Mouse (Mus musculus) stomach, embryonic 16.5 days (tissue): ENCODE results near the gene Pex16. TPM values are rescaled to one million over a fixed set of nuclear protein-coding genes. Genes with fewer than 3 reads are reported as not detected.
"Not testable (repeated sequence)": the region's sequence is repeated elsewhere in the genome, so short reads cannot be mapped to it uniquely, and the experiment has no call there.

Source experiments
- ATAC-seq: fragments of 200-750 bp; cut with Nextera tagmentation; 2 replicates; pipeline ENCODE4 v1.8.0; 2017; ENCODE audit warnings: moderate number of reproducible peaks, moderate TSS enrichment; ENCODE audit not compliant: insufficient read depth, low FRiP score
- H3K27ac ChIP-seq: fragments of 300-500 bp; sonication (generic); 2 replicates; pipeline ENCODE4 v1.5.1; 2014; ENCODE audit warnings: low read length
- H3K27me3 ChIP-seq: fragments of 300-500 bp; sonication (generic); 2 replicates; pipeline ENCODE4 v1.6.1; 2014; ENCODE audit warnings: low read length, control low read depth, mixed read lengths; ENCODE audit not compliant: control insufficient read depth, insufficient read depth
- H3K36me3 ChIP-seq: fragments of 300-500 bp; sonication (generic); 2 replicates; pipeline ENCODE4 v1.6.1; 2014; ENCODE audit warnings: low read length; ENCODE audit not compliant: control insufficient read depth, insufficient read depth
- H3K4me1 ChIP-seq: fragments of 300-500 bp; sonication (generic); 2 replicates; pipeline ENCODE4 v1.6.1; 2014; ENCODE audit warnings: low read length, control low read depth, mixed read lengths; ENCODE audit not compliant: control insufficient read depth, insufficient read depth
- H3K4me2 ChIP-seq: fragments of 300-500 bp; sonication (generic); 2 replicates; pipeline ENCODE4 v1.6.1; 2014; ENCODE audit warnings: low read depth, low read length, mixed read lengths
- H3K4me3 ChIP-seq: fragments of 300-500 bp; sonication (generic); replicated peaks from 2 replicates; pipeline ENCODE4 v1.5.1; 2014; ENCODE audit warnings: mild to moderate bottlenecking, low read length
- H3K9ac ChIP-seq: fragments of 300-500 bp; sonication (generic); 2 replicates; pipeline ENCODE4 v1.6.1; 2014; ENCODE audit warnings: low read length
- H3K9me3 ChIP-seq: fragments of 300-500 bp; sonication (generic); replicated peaks from 2 replicates; pipeline ENCODE4 v1.6.1; 2016; ENCODE audit warnings: low read length, control low read depth; ENCODE audit not compliant: control insufficient read depth
- WGBS: fragments of 180-500 bp; shearing (Covaris S2); extraction: QIAGEN DNeasy Blood & Tissue Kit; methylation state at CpG from one replicate; pipeline ENCODE4 v1.1.7; 2014; 5-methylcytosine and 5-hydroxymethylcytosine counted together
- polyA plus RNA-seq: library from polyadenylated mRNA; unstranded; fragments of >200 nt; fragmentation: Nextera tagmentation; extraction: Ambion mirVana; gene quantifications from 2 replicates; pipeline ENCODE4 v1.2.1, GENCODE M21; 2015

The Pex16 gene
- polyA plus RNA-seq, 1 experiment from 2014 or later = 27.8 TPM

DNA sequence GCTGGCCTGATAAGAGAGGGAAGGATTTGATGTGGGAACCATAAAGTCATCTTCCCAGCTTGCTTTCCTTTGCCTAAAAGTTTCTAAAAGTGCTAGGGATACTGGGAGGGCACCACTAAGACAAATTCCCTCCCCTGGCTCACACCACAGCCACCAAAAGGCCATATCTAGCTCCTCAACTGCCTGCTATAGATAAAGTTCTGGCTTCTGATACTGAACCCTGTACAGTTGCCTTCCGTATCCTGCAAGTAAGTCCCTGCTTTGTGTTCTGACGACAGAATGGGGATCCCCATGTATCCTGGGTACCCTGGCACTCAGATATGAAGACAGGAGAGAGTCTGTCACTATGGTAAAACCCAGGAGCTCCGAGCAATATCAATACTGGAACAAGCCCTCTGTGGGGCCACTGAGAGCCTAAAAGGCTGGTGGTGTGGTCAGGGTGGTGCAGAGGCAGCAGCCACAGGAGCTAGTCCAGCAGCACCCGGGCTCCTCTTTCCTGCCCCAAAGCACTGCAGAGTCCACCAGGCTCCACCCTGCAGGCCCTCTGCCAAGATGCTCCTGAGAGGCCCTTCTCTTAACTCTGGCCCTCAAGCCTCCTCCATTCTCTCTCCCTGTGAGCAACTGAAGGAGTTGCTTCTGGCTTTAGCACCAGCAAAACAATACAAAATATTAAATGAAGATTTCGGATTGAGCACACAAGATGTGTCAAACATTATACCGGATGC is 15.9 kb downstream of the Pex16 start:
- H3K27ac ChIP-seq = 0 out of 2 replicates have a peak overlapping the region, but pooled peaks have one; percentile 55

DNA sequence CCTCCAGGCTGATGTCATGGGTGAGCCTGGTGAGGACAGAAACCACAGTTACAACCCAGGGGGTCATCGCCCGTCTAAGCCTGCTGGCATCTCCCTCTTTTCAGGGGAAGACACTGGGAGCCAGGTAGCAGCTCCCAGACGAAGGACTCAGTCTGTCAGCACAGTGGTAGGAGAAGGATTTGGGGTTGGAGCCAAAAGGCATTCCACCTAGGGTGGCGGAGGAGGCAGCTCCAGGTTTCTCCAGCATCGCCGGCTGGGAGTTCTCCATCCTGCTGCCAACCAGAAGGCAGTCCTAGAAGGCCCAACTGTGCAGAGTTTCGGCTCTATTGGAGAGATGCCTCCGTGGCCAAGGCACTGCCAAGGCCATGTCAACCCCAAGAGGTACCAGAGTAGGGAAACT is 16.6 kb downstream of the Pex16 start:
- no peak for ATAC-seq
- Histone ChIP-seq H3K9me3 (no peaks in the 10 kb centered on the region), H3K4me1 (peaks cover 37% of the 10 kb centered on the region), H3K27me3 (no peaks in the 10 kb centered on the region), H3K4me2 (peak overlapping the region; percentile 53; the same call in 1 of the 2 replicates), H3K9ac (no peak overlapping the region), H3K27ac (no peak overlapping the region), H3K36me3 (no peaks in the 10 kb centered on the region), H3K4me3 (no peak overlapping the region)
- WGBS = 87% methylated on average over 8 of the region's 8 CpGs

More for the DNA sequence above, 15.9 kb downstream of the Pex16 start:
- 72% methylated on average over 6 of the region's 6 CpGs for WGBS
- Histone ChIP-seq H3K36me3 (no peaks in the 10 kb centered on the region), H3K9ac (no peak overlapping the region), H3K9me3 (no peaks in the 10 kb centered on the region), H3K4me1 (peaks cover 37% of the 10 kb centered on the region), H3K4me2 (0 out of 2 replicates have a peak overlapping the region, but pooled peaks have one; percentile 73), H3K4me3 (no peak overlapping the region), H3K27me3 (no peaks in the 10 kb centered on the region)
- no peak for ATAC-seq

DNA sequence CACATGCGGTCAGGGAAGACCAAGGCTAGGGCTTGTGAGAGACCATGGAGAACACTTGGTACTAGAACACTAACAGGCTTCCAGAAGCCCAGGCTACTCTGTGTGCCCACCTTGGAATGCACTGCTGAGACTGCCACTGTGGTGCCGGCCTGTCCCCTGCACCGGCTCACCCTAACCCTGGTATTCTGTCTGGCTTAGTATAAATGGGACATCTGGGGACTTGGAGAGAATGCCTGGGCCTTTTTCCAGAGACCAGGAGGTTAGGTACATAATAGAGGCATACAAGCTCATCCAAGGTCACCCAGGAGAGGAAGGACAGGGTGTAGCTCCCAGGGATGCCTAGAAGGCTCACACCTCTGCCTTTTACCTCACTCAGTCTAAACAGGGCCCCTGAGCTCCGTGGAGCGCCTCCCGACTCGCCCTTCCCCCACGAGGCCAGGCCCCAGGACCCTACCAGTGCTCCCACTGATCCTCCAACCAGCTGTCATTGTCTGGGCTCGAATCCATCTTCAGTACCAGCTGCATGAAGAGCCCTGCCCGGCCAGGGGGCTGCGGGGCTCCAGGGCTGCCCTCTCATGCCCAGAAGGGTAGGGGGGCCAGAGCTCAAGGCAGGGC is 17.3 kb downstream of the Pex16 start:
- peak overlapping the region; percentile 57 for H3K27ac ChIP-seq
- ATAC-seq = no peak
- H3K9ac ChIP-seq = peak overlapping the region; percentile 63
- H3K4me3 ChIP-seq = peak overlapping the region; percentile 39
- no peaks in the 10 kb centered on the region for H3K27me3 ChIP-seq
- H3K4me2 ChIP-seq = peak overlapping the region; percentile 53
- no peaks in the 10 kb centered on the region for H3K36me3 ChIP-seq
- peaks cover 37% of the 10 kb centered on the region for H3K4me1 ChIP-seq
- H3K9me3 ChIP-seq = no peaks in the 10 kb centered on the region
- 22% methylated on average over 11 of the region's 11 CpGs for WGBS

DNA sequence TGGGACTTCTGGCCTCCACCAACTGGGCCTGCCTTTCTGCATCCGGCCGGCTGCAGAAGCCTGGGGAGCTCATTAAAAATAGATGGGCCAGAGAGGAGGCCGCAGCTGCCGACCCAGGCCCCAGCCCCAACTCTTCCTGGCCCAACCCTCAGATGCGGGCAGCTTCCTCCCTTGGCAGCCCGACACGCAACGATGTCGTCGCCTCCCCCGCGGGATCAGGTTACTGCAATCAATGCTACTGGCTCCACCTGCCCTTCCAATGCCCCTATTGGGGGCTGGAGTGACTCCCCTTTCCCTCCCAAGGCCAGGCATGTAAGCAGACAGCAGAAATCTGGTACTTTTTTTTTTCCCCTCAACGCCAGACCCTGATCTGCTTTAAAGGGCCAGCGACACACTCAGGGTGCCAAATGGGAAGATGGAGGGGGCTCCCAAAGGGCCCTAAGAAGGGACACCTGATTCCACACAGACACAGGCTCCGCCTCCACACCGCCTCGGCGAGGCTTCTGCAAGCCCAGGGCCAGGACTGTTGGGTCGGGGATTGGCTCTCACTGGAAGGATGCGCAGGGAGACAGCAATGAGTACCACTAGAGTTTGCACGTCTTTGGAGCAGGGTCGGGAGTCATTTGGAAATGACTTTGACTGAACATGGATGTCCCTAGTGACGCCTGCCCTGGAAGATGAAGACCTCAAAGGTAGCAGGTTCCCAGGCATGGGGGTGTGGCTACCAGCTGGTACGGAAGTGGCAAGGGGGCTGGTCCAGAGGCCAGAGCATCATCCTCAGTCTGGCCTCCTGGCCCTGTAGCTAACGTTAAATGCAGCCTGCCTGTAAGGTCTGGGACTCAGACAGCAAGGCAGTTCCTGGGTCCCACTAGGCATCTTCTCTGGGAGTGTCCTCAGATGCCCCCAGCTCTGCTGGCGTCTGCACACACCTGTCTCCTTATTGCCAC is 18.1 kb downstream of the Pex16 start:
- ATAC-seq = no peak
- Histone ChIP-seq H3K27ac (peak overlapping the region; percentile 57), H3K27me3 (no peaks in the 10 kb centered on the region), H3K9me3 (no peaks in the 10 kb centered on the region), H3K36me3 (no peaks in the 10 kb centered on the region), H3K4me1 (peaks cover 37% of the 10 kb centered on the region), H3K4me3 (peak overlapping the region; percentile 39), H3K4me2 (peak overlapping the region; percentile 53), H3K9ac (peak overlapping the region; percentile 63)
- WGBS = 6% methylated on average over 26 of the region's 26 CpGs

DNA sequence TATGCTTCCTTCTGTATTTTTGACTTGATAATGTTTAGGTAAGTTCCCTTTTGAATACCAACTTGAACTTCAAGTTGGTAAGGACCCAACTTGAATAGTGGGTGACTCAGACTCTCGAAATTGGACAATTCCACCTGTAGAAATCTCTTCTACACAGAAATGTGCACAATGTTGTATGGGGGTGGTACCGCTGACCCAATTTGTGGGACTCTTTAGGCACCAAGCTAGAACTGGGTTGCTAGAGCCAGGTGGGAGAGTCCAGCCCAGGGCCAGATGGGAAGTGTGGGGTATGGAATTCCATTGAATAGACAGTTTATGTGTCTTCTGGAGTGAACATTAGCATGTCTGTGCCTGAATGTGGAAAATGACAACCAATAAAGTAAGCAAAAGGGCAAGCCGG is 21.1 kb downstream of the Pex16 start:
- Histone ChIP-seq H3K9ac (no peak overlapping the region), H3K27ac (no peak overlapping the region), H3K4me2 (no peak overlapping the region), H3K36me3 (no peaks in the 10 kb centered on the region), H3K9me3 (no peaks in the 10 kb centered on the region), H3K4me3 (no peak overlapping the region), H3K27me3 (no peaks in the 10 kb centered on the region), H3K4me1 (peaks cover 17% of the 10 kb centered on the region; the same call in 1 of the 2 replicates)
- no peak for ATAC-seq
- WGBS = 77% methylated on average over 3 of the region's 3 CpGs

DNA sequence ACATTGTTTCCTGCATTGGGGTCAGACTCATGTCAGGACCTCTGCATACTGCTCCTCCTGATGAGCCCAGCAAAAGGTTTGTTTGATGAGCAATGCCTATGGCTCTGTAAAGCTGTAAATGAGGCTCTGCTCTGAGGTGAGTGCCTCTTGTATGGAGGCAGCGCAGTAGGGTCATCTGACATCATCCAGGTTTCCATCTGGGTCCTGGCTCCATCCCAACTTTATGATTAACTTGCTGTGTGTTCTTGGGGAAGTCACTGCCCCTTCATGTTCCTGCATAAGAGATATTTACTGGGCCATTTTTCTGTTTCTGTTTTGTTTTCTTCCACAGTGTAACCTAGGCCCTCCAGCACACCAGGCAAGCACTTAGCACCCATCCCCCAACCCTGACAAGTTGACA is 23.0 kb downstream of the Pex16 start:
- no peaks in the 10 kb centered on the region for H3K9me3 ChIP-seq
- no peak overlapping the region for H3K4me2 ChIP-seq
- no peak overlapping the region for H3K27ac ChIP-seq
- 0 out of 2 replicates have a peak, but pooled peaks cover 6% of the 10 kb centered on the region for H3K4me1 ChIP-seq
- ATAC-seq = no peak
- no peak overlapping the region for H3K4me3 ChIP-seq
- no peaks in the 10 kb centered on the region for H3K36me3 ChIP-seq
- WGBS = 65% methylated on average over 1 of the region's 1 CpGs
- no peak overlapping the region for H3K9ac ChIP-seq
- no peaks in the 10 kb centered on the region for H3K27me3 ChIP-seq

DNA sequence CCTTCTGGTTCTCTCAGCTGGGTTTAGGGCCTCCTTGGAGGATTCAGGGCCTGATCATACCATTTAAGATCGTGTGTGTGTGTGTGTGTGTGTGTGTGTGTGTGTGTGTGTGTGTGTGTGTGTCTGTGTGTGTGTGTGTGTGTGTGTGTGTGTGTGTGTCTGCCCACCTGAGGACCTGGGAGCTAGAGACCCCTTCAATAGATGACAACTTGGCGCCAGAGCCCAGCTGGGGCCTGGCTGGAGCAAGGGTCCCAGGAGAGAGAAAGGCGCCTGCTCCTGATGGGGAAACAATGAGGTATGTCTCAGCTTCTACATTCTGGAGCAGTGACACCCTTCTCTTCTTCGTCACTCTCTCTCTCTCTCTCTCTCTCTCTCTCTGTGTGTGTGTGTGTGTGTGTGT is 25.4 kb downstream of the Pex16 start:
- not testable (repeated sequence) for ATAC-seq, H3K4me3 ChIP-seq, H3K9ac ChIP-seq, H3K4me1 ChIP-seq, H3K36me3 ChIP-seq, H3K9me3 ChIP-seq, H3K4me2 ChIP-seq, H3K27me3 ChIP-seq, H3K27ac ChIP-seq
- WGBS = 71% methylated on average over 4 of the region's 4 CpGs

DNA sequence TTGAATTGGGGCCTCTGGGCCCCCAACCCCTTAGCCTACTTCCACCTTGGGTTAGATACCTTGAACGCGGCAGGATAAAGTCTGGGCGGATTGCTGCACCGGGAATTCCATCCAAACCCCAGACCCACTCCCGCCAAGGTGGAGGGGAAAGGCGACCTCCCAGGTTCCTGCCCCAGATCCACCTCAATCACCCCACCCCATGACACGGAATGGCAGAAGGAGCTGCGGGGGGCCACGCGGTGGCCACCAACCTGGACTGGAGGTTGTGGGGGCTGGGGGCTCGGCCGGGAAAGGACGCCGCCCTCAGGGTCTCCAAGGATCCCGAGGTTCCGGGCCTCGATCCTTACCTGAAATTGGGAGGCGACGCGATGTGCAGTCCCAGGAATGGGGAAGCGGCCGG is 26.2 kb downstream of the Pex16 start:
- no peak for ATAC-seq
- WGBS = 4% methylated on average over 22 of the region's 22 CpGs
- Histone ChIP-seq H3K9ac (peak overlapping the region; percentile 74), H3K4me3 (peak overlapping the region; percentile 59), H3K4me2 (peak overlapping the region; percentile 95), H3K9me3 (no peaks in the 10 kb centered on the region), H3K27me3 (no peaks in the 10 kb centered on the region), H3K4me1 (0 out of 2 replicates have a peak, but pooled peaks cover 3% of the 10 kb centered on the region), H3K36me3 (peaks cover 3% of the 10 kb centered on the region; the same call in 1 of the 2 replicates), H3K27ac (no peak overlapping the region)
